Mouse (Mus musculus) thymus, postnatal 4 days (tissue): ENCODE measurements around the gene Tmem107.

ENCODE experiments used
- DNase-seq: peaks from one replicate; pipeline ENCODE4 v3.0.0; 2021

The Tmem107 gene

DNA sequence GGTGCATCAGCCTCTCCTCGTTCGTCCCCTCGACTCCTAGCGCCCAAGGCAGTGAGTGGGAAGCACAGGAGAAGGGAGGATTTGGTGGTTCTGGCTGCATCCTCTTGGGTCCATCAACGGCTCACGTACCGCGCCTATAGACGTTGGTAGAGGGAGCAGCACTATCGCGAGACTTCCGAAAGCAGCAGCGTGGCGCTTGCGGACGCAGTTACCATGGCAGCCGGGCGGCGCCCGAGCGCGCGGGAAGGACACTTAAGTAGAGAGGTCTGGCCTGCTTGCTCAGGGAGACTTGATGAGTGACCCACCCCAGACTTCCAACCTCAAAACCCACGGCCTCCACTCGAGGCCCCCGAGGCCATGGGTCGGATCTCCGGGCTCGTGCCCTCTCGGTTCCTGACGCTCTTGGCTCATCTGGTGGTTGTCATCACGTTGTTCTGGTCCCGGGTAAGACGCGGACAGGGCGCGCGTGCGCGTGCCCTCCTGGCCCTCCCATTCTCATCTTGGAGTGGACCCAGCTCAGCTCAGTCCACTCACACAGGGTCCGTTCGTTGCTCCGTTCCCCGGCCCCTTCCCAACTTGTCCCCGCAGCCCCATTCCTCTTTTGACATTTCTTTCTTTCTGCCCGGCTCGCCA is at the start of gene Tmem107:
TSS of gene Tmem107 (plus strand) at position 217 of the 633 bp plus-strand sequence.
- DNase-seq, result peak; percentile 93

DNA sequence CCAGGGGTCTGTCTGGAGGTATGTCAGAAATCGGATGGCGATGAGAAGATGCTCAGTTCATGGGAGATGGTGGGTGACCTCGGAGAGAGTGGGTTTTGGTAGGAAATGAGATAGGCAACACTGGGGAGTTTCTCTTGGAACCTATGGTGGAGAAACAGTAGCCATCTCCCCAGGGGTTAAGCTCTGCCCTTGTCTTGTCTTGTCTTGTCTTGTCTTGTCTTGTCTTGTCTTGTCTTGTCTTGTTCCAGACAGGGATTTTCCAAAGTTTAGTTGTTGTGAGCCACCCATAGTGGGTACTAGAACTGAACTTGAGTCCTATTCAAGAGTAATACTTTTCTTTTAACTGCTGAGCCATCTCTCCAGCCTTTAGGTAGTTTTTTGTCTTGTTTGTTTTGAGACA is 44.0 kb upstream of the Tmem107 start:
- DNase-seq, result no peak

DNA sequence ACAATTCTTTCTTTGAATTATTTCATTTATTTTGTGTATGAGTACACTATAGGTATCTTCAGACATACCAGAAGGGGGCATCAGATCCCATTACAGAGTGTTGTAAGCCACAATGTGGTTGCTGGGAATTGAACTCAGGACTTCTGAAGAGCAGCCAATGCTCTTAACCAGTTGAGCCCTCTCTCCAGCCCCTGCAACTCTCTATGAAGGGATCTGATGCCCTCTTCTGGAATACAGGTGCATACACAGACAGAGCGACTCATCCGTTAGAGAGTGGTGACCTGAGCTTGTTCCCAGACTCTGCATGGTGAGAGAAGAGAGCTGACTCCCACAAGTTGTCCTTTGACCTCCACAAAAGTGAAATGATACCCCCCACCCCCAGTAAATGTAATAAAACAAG is 41.8 kb upstream of the Tmem107 start:
- no peak for DNase-seq

DNA sequence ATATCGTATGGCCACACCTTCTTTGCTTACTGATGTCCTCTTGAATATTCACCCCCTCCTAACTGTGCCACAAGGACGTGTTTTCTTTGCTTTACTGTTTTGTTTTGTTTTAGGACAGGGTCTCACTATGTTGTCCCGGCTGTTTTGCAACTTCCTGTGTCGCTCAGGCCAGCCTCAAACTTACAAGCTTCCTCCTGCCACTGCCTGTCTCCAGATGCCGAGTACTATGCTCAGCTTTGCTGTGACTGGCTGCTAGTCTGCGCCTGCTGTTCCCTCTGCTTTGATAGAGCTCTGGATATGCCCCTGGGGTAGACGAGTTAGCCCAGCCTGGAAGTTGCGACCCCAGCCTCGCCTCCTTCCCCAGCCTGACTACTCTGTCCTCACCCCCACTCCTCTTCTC is 37.1 kb upstream of the Tmem107 start:
- no peak for DNase-seq

DNA sequence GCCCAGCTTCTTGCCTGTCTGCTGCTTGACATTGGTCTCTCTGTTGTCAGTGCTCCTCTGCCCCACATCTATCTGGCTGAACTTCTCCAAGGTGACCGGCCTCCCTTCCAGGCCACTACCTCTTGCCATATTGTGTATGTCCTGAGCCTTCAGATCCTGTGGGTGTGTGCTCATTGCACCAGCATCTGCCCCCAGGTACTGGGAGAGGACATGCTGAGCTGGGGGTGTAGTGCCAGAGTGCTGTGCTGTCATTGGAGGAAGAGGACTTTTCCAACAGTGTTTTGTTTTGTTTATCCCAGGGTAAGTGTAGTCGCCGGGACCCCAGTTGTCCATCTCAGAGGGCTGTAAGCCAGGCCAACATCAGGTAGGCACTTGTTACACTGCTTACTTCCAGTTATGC is 36.0 kb upstream of the Tmem107 start:
- no peak for DNase-seq

DNA sequence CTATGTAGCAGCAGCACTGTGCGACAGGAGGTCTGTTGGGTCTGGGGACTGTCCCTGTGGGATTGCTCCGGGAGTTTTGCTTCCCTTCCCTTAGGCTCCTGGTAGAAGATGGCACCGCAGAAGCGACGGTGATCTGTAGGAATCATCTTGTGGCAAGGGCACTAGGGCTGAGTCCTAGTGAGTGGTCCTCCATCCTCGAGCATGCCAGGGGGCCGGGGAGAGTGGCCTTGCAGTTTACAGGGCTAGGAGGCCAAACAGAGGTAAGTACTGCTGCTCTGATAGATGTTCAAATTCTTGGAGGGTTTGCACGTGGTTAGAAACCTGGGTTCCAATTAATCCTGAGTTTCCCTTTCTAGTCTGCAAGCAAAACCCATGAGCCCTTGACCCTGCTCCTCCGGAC is 35.2 kb upstream of the Tmem107 start:
- no peak for DNase-seq

DNA sequence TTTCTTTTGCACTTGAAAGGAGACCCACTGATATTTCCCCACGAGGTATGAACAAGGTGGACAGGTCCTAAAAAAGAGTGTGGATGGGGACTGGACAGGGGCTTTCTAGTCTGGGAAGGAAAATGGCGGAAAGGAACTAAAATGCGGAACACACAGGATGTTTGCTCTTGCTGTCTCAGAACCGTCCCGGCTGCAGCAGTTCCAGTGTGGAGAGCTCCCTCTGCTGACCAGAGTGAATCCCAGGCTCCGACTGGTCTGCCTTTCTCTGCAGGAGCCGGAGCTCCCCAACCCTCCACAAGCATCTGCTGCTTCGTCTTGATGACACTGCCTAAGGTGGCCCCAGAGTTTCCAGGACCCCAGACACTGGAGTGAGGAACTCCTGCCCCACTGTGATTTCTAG is 34.8 kb upstream of the Tmem107 start:
- DNase-seq, result peak; percentile 80

DNA sequence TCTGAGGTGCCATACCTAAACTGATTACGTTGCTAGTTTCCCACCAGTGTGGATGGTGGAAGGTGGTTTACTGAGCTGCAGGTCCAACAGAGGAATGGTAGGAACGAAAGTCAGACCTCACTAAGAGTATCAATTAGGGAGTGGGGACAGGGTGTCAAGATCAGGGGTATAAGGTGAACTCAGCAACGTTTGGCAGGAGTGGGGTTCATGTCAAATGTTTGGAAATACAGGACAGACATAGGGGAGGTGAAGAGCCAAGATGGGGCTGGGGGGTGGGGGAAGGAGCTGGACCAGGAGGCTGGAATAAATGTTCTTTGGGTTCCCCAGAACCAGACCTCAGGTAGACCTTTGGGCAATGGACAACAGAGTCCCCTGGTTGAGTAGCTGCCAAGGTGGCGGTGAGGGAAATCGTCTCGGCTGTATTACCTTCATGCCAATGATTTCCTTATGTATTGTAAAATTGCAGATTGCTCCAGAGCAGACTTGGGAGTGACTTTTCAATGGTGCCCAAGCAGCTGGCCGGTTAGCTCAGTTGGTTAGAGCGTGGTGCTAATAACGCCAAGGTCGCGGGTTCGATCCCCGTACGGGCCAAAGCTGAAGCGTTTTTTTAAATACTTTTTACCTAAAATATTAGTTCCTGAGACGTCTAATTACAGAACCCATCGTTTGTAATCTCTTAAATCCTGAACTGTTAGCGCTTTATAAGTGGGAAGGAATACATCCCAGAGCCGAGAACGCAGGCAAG is 33.9 kb upstream of the Tmem107 start:
- DNase-seq, result peak; percentile 85

DNA sequence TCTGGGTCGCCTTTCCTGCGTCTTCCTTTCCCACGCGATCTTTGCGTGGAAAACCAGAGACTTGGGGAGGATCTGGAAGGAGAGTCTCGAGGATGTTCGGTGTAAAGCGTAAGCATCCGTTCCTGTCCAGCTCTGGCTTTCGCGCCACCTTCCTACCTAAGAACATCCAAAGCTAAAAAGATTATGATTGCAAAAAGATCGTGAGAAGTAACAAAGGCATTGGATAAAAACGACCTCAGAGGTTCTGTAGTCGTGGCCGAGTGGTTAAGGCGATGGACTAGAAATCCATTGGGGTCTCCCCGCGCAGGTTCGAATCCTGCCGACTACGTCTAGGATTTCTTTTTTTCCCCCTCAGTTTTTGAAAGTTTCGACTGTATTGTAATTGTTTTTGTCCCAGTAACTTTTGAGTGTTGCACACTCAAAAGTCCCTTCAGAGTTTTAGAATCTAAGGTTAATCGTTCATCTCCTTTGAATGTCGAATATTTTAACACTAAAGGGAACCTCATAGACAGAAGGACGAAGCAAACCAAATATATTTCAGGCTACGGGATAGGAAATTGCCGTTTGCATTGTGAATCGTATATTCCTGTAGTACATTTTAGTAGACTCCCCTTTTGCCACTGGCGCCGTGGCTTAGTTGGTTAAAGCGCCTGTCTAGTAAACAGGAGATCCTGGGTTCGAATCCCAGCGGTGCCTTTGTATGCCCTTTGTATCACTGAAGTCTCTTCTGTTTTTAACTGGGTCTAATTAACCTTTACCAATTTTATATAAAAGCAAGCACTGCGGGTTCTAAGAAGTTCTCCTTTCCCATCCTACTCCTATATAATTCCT is 33.2 kb upstream of the Tmem107 start:
- DNase-seq, result peak; percentile 86

DNA sequence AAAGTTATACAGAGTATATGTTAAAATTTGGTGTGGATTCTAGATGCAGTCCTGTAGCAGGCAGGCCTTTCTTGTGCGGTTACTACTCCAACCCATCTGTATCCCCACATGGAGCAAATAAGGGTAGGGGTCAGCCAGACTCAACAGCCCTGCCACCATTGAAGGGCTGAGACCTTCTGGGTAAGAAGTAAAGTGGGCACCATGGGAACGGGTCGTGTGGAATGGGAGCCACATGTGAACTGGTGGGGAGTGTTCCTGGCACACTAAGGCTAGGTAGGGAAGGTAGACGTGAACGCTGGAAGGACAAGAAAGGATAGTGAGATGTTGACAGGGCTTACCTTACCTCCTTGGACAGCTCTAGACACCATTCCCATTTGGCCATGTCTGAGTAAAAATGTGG is 32.4 kb upstream of the Tmem107 start:
- DNase-seq, result no peak

DNA sequence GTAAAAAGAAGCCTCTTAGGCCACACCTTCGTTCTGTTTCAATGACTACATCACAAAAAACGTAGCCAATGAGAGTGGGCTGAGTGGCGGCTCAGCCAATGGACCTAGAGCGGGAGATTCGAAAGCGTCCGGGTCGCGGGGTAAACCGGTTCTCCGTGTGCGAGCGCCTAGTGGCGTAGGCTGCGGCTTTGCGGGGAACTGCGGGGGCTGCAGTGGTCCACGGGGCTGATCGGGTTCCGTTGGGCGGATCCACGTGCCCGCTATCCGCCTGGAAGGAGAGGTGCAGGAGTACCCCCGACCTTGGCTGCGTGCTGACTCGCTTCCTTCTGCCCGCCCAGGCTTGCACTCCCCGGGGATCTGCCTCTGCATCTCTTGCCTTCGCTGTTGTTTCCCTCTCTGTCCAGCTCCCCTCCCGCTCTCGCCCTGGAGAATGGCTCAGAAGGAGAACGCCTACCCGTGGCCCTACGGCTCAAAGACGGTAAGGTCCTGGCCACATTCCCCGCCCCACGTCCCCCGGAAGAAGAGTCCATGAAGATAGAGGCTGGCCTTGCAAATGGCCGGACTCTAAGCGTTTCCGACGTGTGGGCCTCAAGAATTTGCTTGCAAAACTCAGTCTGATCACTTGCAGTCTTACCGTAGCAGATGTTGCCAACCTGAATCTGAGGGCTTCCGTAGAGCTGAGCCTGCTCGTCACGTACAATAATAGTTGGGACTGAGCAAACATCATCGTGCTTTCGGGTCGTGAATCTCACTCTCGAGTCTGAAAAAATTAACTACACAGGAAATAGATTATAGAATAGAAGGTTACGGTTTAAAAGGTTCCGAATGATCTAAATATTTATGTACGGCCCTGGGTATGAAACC is 24.8 kb upstream of the Tmem107 start, which contains the start of gene Aurkb:
TSS of gene Aurkb (plus strand) at position 117 of the 864 bp plus-strand sequence.
- peak; percentile 89 for DNase-seq

DNA sequence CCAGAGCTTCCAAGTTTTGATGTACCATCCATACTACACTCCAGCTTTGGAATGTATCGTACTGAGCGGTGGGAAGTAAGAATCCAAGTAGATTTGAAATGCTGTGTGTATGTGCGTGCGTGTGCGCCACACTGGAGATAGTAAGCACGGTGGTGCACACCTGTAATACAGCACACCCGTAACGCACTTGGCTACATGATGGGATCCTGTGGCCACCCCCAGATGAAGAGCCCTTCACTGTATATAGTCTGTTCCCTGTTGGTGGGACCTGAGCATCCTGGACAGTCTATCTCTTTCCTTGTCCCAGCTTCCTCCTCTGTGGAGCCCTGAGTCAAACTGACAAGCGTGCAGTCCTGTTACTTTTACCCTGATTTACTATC is 24.2 kb upstream of the Tmem107 start:
- DNase-seq, result no peak

DNA sequence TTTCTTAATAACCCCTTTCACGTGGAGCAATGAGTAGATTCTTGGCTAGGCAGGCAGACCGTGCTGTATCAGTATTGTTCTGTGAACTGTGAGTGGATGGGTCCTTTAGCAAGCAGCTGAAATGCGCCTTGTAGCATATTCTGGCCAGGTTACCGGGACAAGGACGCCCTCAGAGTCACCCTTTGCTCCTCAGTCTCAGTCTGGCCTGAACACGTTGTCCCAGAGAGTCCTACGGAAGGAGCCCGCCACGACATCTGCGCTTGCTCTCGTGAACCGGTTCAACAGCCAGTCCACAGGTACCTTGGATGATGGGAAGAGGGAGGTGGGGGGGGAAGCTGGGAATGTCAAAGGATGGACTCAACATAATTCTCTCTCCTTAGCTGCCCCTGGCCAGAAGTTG is 23.0 kb upstream of the Tmem107 start:
- no peak for DNase-seq

DNA sequence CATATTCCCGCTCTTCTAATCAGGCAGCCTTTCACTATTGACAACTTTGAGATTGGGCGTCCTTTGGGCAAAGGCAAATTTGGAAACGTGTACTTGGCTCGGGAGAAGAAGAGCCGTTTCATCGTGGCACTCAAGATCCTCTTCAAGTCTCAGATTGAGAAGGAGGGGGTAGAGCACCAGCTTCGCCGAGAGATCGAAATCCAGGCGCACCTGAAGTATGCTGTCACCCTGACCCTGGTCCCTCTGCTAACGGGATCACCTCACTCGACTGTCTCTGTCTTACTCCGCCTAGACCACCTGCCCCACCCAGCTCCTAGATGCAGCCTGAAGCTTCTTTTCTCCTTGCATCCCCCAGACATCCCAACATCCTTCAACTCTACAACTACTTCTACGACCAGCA is 22.5 kb upstream of the Tmem107 start:
- no peak for DNase-seq

DNA sequence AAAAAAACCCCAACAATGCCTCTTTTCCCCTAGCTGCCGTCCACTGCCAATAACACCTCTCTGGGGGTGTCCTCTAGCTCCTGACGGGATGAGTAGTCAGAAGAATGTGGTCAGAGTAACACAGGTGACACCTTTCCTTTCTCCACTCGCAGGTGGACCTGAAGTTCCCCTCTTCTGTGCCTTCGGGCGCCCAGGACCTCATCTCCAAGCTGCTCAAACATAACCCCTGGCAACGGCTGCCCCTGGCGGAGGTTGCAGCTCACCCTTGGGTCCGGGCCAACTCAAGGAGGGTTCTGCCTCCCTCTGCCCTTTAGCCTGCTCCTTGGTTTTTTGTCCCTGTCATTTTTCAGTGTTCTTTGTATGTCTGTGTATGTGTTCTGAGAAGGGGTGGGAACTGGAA is 19.9 kb upstream of the Tmem107 start:
- no peak for DNase-seq

DNA sequence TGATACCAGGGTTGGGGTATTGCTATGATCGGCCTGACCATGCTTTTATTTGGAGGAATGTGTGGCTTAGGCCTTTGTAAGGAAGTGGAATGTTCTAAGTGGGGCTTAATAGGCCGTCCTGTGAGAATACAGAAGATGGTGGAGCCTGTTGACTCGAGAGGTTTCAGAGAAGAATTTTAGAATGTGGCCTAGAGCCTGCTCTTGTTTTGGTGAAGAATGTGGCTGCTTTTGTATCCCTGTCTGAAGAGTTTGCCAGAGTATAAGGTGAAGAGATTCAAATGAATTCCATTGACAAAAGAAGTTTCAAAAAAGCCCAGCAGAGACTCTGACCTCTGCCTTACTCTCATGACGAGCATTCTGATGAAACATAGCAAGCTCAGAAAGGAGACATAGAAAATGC is 18.8 kb upstream of the Tmem107 start:
- no peak for DNase-seq

DNA sequence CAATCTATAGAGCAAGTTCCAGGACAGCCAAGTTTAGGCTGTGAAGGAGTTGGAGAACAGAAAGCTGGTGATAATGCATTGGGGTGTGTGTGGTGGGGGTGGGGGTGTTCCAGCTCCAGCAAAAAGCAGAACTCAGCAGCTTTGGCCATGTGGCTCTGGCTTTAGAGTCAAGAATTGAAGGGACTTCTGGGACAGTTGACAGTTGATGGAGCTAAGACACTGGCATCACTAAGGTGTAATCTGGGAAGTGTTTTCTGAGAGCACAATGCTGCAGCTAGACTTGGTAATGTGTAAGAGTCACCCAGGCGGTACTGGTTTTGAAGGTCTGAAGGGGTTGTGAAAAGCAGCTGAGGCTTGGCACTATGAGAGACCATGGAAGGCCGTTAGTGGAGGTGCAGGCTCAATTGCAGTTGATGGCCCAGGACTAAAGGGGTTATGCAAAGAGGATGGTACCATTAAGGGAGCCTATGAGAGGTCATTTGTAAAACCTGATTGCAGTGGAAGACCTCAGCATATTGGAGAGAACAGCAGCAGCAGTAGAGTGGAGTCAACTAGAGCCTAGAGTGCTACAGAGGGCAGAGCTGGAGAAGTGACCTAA is 17.7 kb upstream of the Tmem107 start:
- no peak for DNase-seq

DNA sequence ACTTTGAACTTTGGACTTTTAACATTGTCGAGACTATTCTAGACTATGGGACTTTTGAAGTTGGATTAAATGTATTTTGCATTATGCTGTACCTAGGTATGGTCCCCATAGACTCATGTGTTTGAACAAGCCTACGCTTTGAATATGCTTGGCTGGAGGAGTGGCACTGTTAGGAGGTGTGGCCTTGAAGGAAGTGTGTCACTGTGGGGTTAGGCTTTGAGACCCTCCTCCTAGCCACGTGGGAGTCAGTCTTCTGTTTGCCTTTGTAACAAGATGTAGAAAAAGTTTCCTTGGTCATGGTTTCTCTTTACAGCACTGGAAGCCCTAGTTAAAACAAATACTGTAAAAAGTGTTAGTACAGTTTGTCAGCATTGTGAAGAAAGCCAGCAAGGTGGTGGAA is 16.8 kb upstream of the Tmem107 start:
- no peak for DNase-seq

DNA sequence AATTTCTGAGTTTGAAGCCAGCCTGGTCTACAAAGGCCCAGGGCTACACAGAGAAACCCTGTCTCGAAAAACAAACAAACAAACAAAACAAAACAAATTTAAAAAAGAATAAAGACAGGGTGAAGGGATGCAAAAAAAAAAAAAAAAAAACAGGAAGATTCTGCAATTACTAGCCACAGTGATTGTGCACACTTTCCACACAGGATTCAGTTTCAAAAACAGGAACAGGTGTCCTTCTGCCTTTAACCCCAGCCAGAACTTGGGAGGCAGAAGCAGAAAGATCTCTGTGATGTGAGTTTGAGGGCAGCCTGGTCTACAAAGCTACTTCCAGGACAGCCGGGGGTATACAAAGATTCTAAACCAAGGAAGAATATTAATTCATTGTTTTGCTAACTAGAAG is 12.3 kb upstream of the Tmem107 start:
- no peak for DNase-seq

DNA sequence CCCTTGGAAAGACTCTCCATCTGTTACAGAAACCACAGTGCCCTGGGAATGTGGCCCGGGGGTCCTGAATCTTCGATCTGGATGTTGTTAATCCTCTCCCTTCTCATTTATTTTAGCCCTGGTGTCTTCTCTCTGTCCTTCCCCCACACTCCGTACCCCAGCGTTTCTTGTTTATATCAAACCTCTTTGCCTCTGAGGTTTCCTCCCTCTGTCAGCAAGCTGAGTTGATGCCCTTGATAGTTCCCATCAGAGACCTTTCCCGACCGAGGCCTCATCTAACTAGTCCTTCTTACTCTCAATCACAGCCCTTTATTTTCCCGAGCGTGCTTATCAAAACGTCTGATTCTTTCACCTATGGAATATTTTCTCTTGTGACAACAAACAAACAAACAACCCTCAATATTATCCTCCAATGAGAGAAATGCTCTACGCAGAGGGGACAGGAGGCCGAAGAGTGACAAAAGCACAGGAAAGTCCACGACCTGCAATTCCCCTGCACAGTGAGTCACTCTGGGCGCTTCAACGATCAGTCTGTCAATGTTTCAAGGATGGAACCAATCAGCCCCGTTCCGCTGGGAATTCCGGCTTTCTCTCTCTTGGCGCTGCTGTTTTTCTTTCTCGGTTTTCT is 11.8 kb upstream of the Tmem107 start:
- no peak for DNase-seq

DNA sequence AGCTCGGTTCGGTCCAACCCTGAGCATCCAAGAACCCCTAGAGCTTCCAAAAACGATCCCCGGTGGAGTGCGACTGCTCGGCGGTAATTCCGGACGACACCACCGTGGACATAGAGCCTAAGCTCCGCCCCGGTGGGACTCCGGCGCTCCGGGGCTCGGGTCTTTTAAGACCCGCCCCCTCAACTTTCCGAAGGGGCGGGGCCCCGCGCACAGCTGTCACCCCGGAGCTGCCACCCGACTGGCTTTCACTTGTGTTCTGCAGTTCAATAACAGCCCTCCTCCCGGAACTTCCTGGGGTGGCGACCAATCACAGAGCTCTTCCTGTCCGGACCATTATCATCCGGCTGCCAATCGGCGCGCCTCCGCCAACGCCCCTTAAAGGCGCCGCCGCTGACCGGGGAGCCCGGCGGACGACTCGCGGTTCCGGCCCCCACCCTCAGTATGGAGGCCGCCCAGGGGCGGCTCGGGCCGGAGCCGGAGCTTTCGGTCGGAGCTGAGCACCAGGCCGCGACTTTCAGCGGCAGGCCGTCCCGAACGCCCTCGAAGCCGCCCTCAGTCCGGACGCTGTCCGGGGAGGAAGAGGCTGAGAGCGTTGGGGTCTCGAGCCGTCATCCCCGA is 11.1 kb upstream of the Tmem107 start, which contains the start of gene Borcs6:
TSS of gene Borcs6 (plus strand) at position 361 of the 618 bp plus-strand sequence.
- peak; percentile 94 for DNase-seq
